Mouse (Mus musculus): ENCODE measurements around the gene Micall1.

Micall1 gene

DNA sequence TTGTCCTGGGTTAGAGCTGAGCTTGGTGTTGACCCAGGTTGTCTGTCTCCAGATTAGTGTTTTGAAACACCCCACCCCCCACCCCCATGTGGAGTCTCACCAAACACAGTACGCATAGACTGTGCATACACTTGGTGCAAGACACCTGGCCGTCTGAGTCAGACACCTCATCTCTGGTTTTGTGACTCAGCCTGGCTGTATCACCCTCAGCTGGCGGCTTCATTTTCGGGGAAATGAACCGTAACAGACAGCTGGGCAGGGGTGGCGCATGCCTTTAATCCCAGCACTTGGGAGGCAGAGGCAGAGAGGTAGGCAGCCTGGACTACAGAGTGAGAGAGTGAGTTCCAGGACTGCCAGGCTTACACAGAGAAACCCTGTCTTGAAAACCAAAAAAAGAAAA lies 68.2 kb downstream of the Micall1 start:
- DNase-seq (ENCODE audit: low read depth, low spot score) = peak; percentile 78

GRCm38 (mm10) chr15:79185213-79185612 lies 76.5 kb downstream of the Micall1 start:
- DNase-seq (ENCODE audit: low read depth, low spot score) = no peak

Data from A20 (cell line).